Mouse (Mus musculus): ENCODE measurements around the gene Lipm. TPM values are rescaled to one million over a fixed set of nuclear protein-coding genes. Genes with fewer than 3 reads are reported as not detected.

Gene Lipm
- polyA plus RNA-seq (2017; shearing (Covaris generic)) = not detected

GRCm38 (mm10) chr19:34100633-34101032 lies at the start of gene Lipm:
Lipm (plus strand) TSS chr19:34100933.

GRCm38 (mm10) chr19:34066779-34067472 lies 33.8 kb upstream of the Lipm start, which contains the start of gene Lipn:
Lipn (plus strand) TSS chr19:34067358.

GRCm38 (mm10) chr19:34165891-34166290 lies 65.2 kb downstream of the Lipm start, which contains the start of gene Ankrd22:
Ankrd22 (minus strand) TSS chr19:34166053.

Other genes with a start within 250 kb of the Lipm start
- not detected for gene Lipf, start 139.7 kb upstream of the Lipm start, polyA plus RNA-seq (2017; shearing (Covaris generic))
- not detected for gene Lipk, start 92.6 kb upstream of the Lipm start, polyA plus RNA-seq (2017; shearing (Covaris generic))
- not detected for gene Lipn, start 33.6 kb upstream of the Lipm start, polyA plus RNA-seq (2017; shearing (Covaris generic))
- not detected for gene Ankrd22, start 65.1 kb downstream of the Lipm start, polyA plus RNA-seq (2017; shearing (Covaris generic))
- gene Stambpl1, start 91.3 kb downstream of the Lipm start, polyA plus RNA-seq (2017; shearing (Covaris generic)) = 49.4 TPM
- 0.45 TPM for gene Acta2, start 154.7 kb downstream of the Lipm start, polyA plus RNA-seq (2017; shearing (Covaris generic))
- 87.6 TPM for gene Fas, start 189.7 kb downstream of the Lipm start, polyA plus RNA-seq (2017; shearing (Covaris generic))

Measured in effector memory CD4-positive, alpha-beta T cell, adult 7 months (primary cell).